In genomic region chr9:113735920-113736319, GRCm38 (mm10) we compare ENCODE assay signal across 23 mouse cellular contexts.
"Had no signal": no experiment of that assay in that cellular context is flagged by ENCODE, and none has a peak within 500 bp of the region (broad histone marks: within the 10 kb centered on the region; RNA-seq: fewer than 3 reads in every experiment).

No protein-coding gene starts in this region.

- ATAC-seq: hindbrain, postnatal 0 days; intestine, embryonic 16.5 days had no signal

- H3K9me3 ChIP-seq: heart, embryonic 10.5 days; heart, embryonic 12.5 days; hindbrain, embryonic 13.5 days; hindbrain, embryonic 15.5 days; limb, embryonic 13.5 days; limb, embryonic 15.5 days had no signal

- H3K27ac ChIP-seq: heart, embryonic 10.5 days; hindbrain, embryonic 13.5 days; hindbrain, embryonic 15.5 days; hindbrain, postnatal 0 days; kidney, postnatal 0 days; limb, embryonic 13.5 days; limb, embryonic 15.5 days; liver, embryonic 14.5 days had no signal

- H3K4me2 ChIP-seq: heart, embryonic 12.5 days; hindbrain, embryonic 13.5 days; hindbrain, embryonic 15.5 days; limb, embryonic 13.5 days; limb, embryonic 15.5 days; liver, embryonic 11.5 days had no signal

- H3K4me3 ChIP-seq: heart, embryonic 10.5 days; heart, embryonic 12.5 days; hindbrain, embryonic 13.5 days; hindbrain, embryonic 15.5 days; limb, embryonic 13.5 days; limb, embryonic 15.5 days had no signal

- H3K36me3 ChIP-seq: heart, embryonic 10.5 days; heart, embryonic 12.5 days; hindbrain, embryonic 13.5 days; hindbrain, embryonic 15.5 days; limb, embryonic 13.5 days; limb, embryonic 15.5 days had no signal

- H3K9ac ChIP-seq: heart, embryonic 12.5 days; hindbrain, embryonic 13.5 days; hindbrain, embryonic 15.5 days; limb, embryonic 13.5 days; limb, embryonic 15.5 days; liver, embryonic 14.5 days had no signal

- H3K27me3 ChIP-seq: heart, embryonic 12.5 days; hindbrain, embryonic 13.5 days; hindbrain, embryonic 15.5 days; limb, embryonic 13.5 days; limb, embryonic 15.5 days had no signal

- DNase-seq: gastrocnemius, postnatal 14 days; gastrocnemius, postnatal 36 days; heart, adult 18-20 months; heart, postnatal 14 days; heart, postnatal 36 days; kidney, adult 18-20 months; kidney, adult 8-10 months; kidney, postnatal 14 days; kidney, postnatal 36 days; layer of hippocampus, adult 9-11 months; layer of hippocampus, postnatal 36 days; left cerebral cortex, postnatal 4 days had no signal
